Mouse (Mus musculus): ENCODE measurements around the gene Ybx2.
"Not testable (repeated sequence)": the region's sequence is repeated elsewhere in the genome, so short reads cannot be mapped to it uniquely, and the experiment has no call there.

The Ybx2 gene

DNA sequence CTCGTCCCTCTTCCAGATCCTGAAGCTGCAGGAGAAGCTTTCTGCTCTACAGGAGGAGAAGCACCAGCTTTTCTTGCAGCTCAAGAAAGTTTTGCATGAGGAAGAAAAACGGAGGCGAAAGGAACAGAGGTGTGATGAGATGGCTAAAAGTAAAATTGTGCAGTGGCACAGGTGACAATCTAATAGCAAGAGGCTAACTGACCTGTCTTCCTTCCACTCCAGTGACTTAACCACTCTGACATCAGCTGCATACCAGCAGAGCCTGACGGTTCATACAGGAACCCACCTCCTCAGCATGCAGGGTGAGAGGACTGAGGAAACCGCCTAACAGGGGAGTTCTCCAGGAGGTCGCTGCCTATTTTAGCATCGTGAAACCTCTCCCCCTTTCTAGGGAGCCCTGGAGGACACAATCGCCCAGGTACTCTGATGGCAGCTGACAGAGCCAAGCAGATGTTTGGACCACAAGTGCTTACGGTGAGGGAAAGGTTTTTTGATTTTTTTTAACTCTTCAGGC lies 20.6 kb upstream of the Ybx2 start:
- DNase-seq (ENCODE audit: low spot score in 2 of 2): no peak

DNA sequence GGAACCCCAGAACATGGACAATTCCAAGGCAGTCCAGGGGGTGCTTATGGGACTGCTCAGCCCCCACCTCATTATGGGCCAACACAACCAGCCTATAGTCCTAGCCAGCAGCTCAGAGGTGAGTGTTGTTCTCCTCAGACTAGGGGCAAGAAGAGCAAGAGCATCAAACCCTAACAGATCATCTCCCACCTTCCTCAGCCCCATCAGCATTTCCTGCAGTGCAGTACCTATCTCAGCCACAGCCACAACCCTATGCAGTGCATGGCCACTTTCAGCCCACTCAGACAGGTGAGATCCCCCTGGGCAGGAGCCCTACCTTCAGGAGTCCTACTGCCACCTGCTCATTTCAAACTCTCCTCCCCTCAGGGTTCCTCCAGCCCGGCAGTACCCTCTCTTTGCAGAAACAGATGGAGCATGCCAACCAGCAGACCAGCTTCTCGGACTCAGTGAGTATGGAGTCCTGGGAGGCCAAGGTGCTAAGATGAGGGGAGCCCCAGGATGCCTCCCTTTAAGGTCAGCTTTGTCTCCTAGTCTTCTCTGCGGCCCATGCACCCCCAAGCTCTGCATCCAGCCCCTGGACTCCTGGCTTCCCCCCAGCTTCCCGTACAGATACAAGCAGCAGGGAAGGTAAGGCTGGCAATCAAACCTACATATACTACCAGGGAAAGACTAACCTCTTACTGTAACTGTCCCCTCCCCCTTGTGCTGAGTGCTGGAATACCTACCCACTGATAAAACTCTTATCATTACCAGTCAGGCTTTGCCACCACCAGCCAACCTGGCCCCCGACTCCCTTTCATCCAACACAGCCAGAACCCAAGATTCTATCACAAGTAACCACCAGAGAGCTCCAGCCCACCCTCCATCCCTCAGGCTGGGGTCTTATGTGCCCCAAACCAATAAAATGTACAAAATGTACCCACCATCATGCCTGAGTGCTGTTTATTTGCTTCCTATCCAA lies 19.6 kb upstream of the Ybx2 start:
- DNase-seq (ENCODE audit: low spot score in 2 of 2): no peak

DNA sequence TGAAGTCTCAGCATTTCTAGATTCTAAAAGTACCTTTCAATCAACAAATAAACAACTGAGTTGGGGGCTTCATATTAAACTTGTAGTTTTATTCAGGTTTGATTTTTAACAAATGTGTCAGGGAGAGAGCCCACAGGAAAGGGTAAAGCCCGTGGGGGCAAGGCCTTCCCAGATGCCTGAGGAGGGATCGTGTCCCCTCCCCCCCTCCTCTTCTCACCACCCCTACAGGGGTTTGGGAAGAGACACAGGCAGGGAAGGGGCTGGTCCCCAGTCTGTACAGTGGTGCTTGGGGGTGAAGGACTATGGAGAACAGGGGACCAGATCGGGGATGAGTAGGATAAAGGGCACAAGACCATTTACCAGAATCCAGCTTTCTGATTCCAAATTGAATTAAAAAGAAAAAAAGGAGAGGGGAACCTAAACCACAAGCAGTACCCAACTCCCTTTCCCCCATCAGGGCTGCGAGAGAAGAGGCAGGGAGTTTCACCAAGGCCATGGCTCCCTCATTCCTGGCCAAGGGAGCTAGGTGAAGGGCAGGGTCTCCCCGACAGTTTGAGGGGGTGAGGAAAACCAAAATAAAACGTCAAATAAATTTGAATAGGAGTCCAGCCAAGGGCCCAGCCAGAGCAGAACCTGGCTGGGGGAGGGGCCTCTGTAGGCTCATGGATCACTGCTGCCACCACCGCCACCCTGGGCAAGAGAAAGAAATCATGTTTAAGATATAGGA lies 18.8 kb upstream of the Ybx2 start:
- not testable (repeated sequence) for DNase-seq (ENCODE audit: low spot score in 2 of 2)

DNA sequence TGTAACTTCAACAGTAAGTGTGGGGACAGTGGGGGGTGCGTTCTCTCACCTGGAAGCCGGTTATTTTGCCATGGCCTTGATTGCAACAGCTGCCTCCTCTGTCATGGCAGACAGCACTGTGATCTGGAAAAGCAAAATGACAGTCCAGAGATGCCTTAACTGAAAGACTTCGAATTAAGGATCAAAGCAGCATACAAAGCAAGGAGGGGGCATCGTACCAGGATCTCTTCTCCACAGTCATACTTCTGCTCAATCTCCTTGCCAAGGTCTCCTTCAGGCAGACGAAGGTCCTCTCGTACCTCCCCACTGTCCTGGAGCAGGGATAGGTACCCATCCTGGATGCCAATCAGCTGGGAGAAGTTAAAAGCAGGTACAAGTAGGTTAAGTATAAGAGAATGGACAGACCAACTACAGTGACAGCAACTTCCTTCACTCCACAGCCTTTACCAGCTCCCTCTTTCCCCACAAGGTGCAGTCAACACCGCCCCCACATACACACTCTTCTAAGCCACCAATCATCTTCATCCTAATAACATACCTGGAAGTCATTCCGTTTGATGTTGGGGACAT lies 18.1 kb upstream of the Ybx2 start:
- no peak for DNase-seq (ENCODE audit: low spot score in 2 of 2)

GRCm38 (mm10) chr11:69918118-69918517 lies 17.5 kb upstream of the Ybx2 start:
- no peak for DNase-seq (ENCODE audit: low spot score in 2 of 2)

GRCm38 (mm10) chr11:69919053-69919452 lies 16.5 kb upstream of the Ybx2 start:
- DNase-seq (ENCODE audit: low spot score in 2 of 2): no peak

GRCm38 (mm10) chr11:69919661-69920265 lies 15.8 kb upstream of the Ybx2 start:
- peak in 1 of 2 experiments; percentile 36 for DNase-seq (ENCODE audit: low spot score in 2 of 2)

- DNase-seq (ENCODE audit: low spot score in 2 of 2): peak in 1 of 2 experiments; percentile 61
These were observed 15.1 kb upstream of the Ybx2 start for GRCm38 (mm10) chr11:69920266-69921031.

- peak; percentile 100 for DNase-seq (ENCODE audit: low spot score in 2 of 2)
These were observed 14.2 kb upstream of the Ybx2 start, which contains the start of gene Eif5a for GRCm38 (mm10) chr11:69921114-69922011. Gene Eif5a (minus strand): TSS chr11:69921958.

DNA sequence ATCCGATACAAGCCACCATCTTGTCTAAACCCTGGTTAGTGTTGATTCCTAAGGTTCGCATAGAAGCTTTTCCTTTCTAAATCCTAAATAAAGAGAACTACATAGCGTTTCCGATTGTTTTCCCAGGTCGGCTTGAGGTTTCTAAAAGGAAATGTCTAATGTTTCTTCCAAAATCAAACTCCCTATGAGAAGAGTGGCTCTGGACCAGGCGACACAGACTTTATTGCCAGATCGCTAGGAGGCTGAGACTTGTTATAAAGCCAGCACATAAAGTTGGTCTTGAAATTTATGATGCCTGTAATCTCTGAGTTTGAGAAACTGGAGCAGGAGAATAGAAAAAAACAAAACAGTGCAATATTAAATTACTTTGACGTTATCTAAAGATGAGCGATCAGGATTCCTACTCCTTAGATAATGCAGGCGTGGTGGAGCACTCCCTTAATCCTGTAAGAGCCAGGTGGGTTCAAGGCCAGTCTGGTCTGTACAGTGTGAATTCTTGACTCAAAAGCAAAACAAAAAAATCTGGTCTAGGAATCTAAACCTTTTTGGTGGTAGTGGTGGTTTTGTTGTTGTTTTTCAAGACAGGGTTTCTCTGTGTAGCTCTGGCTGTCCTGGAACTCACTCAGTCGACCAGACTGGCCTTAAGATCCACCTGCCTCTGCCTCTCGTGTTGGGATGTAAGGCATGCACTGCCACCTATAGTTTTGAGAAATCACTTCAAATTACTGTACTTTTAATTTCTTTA lies 13.4 kb upstream of the Ybx2 start:
- no peak for DNase-seq (ENCODE audit: low spot score in 2 of 2)

DNA sequence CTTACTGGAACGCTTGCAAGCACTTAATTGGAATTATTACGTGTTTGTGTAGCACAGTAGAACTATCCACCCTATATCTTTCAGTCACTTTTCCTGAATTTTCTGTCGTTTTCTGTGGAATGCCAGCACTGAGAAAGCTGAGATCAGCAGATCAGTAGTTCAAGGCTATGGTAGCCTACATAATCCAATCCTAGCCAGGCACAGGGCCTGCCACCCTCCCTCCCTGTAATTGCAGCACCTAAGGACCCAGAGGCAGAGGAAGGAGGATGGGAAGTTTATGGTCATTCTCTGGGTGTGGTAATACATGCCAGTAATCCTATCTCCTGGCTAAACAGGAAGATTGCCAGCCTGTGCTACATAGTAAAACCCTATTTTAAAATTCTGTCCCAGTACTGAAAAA lies 12.8 kb upstream of the Ybx2 start:
- no peak for DNase-seq (ENCODE audit: low spot score in 2 of 2)

GRCm38 (mm10) chr11:69927501-69927900 lies 8.1 kb upstream of the Ybx2 start:
- DNase-seq (ENCODE audit: low spot score in 2 of 2): no peak

- DNase-seq (ENCODE audit: low spot score in 2 of 2): no peak
These were observed 5.9 kb upstream of the Ybx2 start for GRCm38 (mm10) chr11:69929712-69930111.

DNA sequence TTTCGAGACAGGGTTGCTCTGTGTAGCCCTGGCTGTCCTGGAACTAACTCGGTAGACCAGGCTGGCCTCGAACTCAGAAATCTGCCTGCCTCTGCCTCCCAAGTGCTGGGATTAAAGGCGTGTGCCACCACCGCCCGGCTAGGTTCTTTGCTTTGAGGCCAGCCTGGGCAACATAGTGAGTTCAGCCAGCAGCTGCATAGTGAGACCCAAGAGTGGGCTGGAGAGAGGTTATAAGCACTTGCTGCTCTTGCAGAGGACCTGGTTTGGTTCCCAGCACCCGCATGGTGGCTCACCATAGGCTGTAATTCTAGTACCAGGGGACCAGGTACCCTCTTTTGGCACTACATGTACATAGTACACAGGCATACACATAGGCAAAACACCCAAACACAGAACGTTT lies 5.4 kb upstream of the Ybx2 start:
- not testable (repeated sequence) for DNase-seq (ENCODE audit: low spot score in 2 of 2)

DNA sequence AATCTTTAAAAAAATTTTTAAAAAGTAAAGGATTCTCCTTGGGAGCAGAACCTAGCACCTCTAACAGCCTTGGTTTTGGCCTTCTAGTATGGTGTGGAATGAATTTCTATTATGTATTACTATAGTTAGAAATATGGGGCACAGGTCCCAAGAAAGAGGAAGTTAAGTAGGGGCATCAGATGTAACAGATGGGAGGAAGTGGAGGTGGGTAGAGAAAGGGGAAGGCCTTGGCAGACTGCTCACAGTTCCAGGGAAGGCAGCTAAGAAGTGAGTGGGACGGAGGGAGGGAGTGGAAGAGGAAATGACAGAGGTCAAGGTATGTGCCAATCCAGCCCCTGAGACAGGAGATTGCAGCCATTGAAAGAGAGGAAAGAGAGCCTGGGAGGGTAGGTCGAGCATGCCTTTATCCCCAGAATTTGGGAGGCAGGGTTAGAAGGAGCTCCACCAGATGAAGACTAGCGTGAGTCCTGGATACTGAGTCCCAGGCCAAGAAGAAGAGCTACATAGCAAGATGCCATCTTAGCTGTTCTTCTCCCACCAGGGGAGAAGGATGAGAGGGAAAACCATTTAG lies 4.5 kb upstream of the Ybx2 start:
- DNase-seq (ENCODE audit: low spot score in 2 of 2): no peak

DNA sequence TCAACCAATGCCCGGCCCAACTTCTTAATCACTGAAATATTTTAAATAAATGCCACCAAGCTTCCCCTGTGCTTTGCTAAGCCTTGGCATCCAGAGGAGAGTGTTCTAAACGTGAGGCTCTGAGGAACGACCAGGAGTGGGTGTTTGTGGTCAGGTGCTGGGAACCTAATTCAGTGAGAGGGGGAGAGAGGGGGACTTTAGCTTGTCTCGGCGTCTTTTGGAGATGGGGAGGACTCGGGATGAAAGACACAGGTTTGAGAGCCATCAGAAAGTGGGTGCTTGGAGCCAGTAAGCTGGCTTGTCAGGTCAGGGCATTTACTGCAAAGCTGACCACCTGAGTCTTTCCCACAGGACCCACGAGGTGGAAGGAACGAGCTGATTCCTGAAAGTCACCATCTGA lies 3.8 kb upstream of the Ybx2 start:
- DNase-seq (ENCODE audit: low spot score in 2 of 2): no peak

DNA sequence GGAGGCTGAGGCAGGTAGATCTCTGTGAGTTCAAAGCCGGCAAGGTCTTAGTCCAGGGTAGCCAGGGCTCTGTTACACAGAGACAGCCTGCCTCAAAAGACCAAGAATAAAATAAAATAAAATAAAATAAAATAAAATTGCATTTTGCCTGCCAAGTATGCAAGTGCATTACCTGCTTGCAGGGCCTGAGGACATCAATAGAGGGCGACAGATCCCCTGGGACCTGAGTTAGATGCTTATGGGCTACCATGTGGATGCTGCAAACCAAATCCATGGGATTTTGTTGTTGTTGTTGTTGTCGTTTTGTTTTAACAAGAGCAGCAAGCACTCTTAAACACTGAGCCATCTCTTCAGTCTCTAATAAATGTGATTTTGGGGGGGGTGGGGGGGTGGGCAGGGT lies 3.3 kb upstream of the Ybx2 start:
- DNase-seq (ENCODE audit: low spot score in 2 of 2): no peak

DNA sequence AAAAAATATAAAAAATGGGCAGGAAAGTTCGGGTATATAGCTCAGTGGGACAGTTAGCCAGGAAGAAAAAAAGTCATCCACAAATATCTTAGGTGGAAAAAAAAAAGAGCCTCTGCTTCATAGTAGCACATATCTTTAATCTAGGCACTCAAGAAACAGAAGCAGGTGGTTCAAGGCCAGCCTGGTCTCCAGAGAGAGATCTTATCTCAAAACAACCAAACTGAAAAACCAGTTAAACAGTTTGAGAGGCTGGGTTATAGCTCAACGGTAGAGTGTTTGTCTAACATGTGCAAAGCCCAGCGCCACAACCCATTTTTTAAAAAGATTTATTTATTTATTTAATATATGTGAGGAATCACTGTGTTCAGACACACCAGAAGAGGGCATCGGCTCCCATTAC lies 2.5 kb upstream of the Ybx2 start:
- no peak for DNase-seq (ENCODE audit: low spot score in 2 of 2)

- DNase-seq (ENCODE audit: low spot score in 2 of 2): peak; percentile 94 to 95
These were observed 1.4 kb upstream of the Ybx2 start for GRCm38 (mm10) chr11:69934169-69934568.
